7 mouse cellular contexts compared by ENCODE assay signal in the genomic region with DNA sequence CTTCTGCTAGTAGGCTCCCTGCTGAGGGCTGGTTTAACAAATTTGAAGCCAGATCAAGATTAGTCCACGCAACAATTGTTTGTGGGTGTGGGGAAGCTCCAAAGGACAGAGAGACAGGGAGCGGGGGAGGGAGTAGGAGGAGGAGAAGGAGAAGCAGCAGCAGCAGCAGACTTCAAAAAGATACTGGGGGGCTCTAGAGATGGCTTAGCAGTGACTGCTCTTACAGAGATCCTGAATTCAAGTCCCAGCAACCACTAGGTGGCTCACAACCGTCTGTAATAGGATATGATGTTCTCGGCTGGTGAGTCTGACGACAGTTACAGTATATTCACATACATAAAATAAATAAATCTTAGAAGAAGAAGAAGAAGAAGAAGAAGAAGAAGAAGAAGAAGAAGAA. TPM values are rescaled to one million over a fixed set of nuclear protein-coding genes. Genes with fewer than 3 reads are reported as not detected.
DNase-seq lines count a peak whose midpoint lies in the region; ATAC-seq and TF ChIP-seq lines count a peak whose summit lies in the region.

No protein-coding gene starts in this region.

- WGBS in kidney, embryonic 15.5 days: 10% methylated on average over 5 of the region's 5 CpGs
- WGBS in kidney, postnatal 0 days: 12% methylated on average over 5 of the region's 5 CpGs
- WGBS in midbrain, embryonic 14.5 days: 0% methylated on average over 5 of the region's 5 CpGs

- H3K4me1 ChIP-seq in kidney, embryonic 15.5 days: peaks cover 11% of the 10 kb centered on the region
- peaks cover 26% of the 10 kb centered on the region for H3K4me1 ChIP-seq in G1E (ENCODE audit: insufficient read depth, low read depth, low read length)
- peaks cover 5% of the 10 kb centered on the region for H3K4me1 ChIP-seq in kidney, postnatal 0 days (replicated peaks; ENCODE audit: insufficient read depth, low read length)
- peaks cover 10% of the 10 kb centered on the region for H3K4me1 ChIP-seq in midbrain, embryonic 14.5 days (ENCODE audit: control insufficient read depth, insufficient read depth, low read length)

- H3K4me2 ChIP-seq in kidney, embryonic 15.5 days: no peak overlapping the region
- H3K4me2 ChIP-seq in kidney, postnatal 0 days (ENCODE audit: low read length): no peak overlapping the region
- H3K4me2 ChIP-seq in midbrain, embryonic 14.5 days (ENCODE audit: low read length): no peak overlapping the region

- peaks cover 3% of the 10 kb centered on the region; the same call in 1 of the 2 replicates for H3K36me3 ChIP-seq in kidney, embryonic 15.5 days
- peaks cover 20% of the 10 kb centered on the region for H3K36me3 ChIP-seq in G1E (replicated peaks)
- H3K36me3 ChIP-seq in kidney, postnatal 0 days (ENCODE audit: insufficient read depth, low read length): no peaks in the 10 kb centered on the region
- peaks cover under 1% of the 10 kb centered on the region for H3K36me3 ChIP-seq in midbrain, embryonic 14.5 days (ENCODE audit: control insufficient read depth, insufficient read depth, low read length)

- peak; percentile 46 for DNase-seq in kidney, adult 18-20 months
- DNase-seq in G1E (ENCODE audit: low spot score): no peak
- peak; percentile 51 for DNase-seq in adrenal gland, postnatal 10 days
- DNase-seq in kidney, postnatal 0 days (ENCODE audit: low spot score): peak; percentile 75
- DNase-seq in midbrain, embryonic 14.5 days: peak; percentile 84
- peak; percentile 71 for DNase-seq in thymus, postnatal 14 days

- ATAC-seq in kidney, embryonic 15.5 days (replicated peaks; ENCODE audit: low FRiP score): no peak
- ATAC-seq in G1E (ENCODE audit: extremely low read depth, insufficient number of reproducible peaks, low FRiP score, poor library complexity, severe bottlenecking): no peak
- no peak for ATAC-seq in kidney, postnatal 0 days (replicated peaks; ENCODE audit: low FRiP score, low read depth)
- ATAC-seq in midbrain, embryonic 14.5 days (ENCODE audit: low FRiP score, low TSS enrichment): no peak

- H3K9ac ChIP-seq in kidney, embryonic 15.5 days: no peak overlapping the region
- no peak overlapping the region for H3K9ac ChIP-seq in kidney, postnatal 0 days (ENCODE audit: low read depth, low read length)
- no peak overlapping the region for H3K9ac ChIP-seq in midbrain, embryonic 14.5 days (replicated peaks; ENCODE audit: low read length)

- no peaks in the 10 kb centered on the region for H3K9me3 ChIP-seq in kidney, embryonic 15.5 days (replicated peaks)
- H3K9me3 ChIP-seq in G1E (replicated peaks): no peaks in the 10 kb centered on the region
- H3K9me3 ChIP-seq in kidney, postnatal 0 days (replicated peaks; ENCODE audit: low read length): no peaks in the 10 kb centered on the region
- H3K9me3 ChIP-seq in midbrain, embryonic 14.5 days (ENCODE audit: control insufficient read depth, low read length): no peaks in the 10 kb centered on the region

- H3K4me3 ChIP-seq in kidney, embryonic 15.5 days (replicated peaks): no peak overlapping the region
- H3K4me3 ChIP-seq in G1E (ENCODE audit: low read depth, low read length): no peak overlapping the region
- H3K4me3 ChIP-seq in kidney, postnatal 0 days (replicated peaks; ENCODE audit: low read depth, low read length): no peak overlapping the region
- H3K4me3 ChIP-seq in midbrain, embryonic 14.5 days (replicated peaks; ENCODE audit: low read depth, low read length): no peak overlapping the region

- no peak overlapping the region for H3K27ac ChIP-seq in kidney, embryonic 15.5 days
- no peak overlapping the region for H3K27ac ChIP-seq in kidney, postnatal 0 days
- H3K27ac ChIP-seq in midbrain, embryonic 14.5 days (replicated peaks; ENCODE audit: low read depth, low read length): no peak overlapping the region

- TF ChIP-seq CTCF in G1E (IDR thresholded peaks at IDR 0.05; ENCODE audit: low read depth, low read length): 0 out of 2 replicates have a peak, but pooled peaks have one; percentile 12
- peak; percentile 66 for TF ChIP-seq CTCF in kidney, postnatal 0 days (IDR thresholded peaks at IDR 0.05; ENCODE audit: low read depth)

- H3K27me3 ChIP-seq in kidney, embryonic 15.5 days: peaks cover 3% of the 10 kb centered on the region; the same call in 1 of the 2 replicates
- H3K27me3 ChIP-seq in G1E (ENCODE audit: insufficient read depth, low read length): peaks cover 2% of the 10 kb centered on the region; the same call in 1 of the 2 replicates
- no peaks in the 10 kb centered on the region for H3K27me3 ChIP-seq in kidney, postnatal 0 days (ENCODE audit: insufficient read depth, low read length)
- H3K27me3 ChIP-seq in midbrain, embryonic 14.5 days (ENCODE audit: control insufficient read depth, insufficient read depth, low read length): peaks cover 1% of the 10 kb centered on the region; the same call in 1 of the 2 replicates

RNA-seq across cellular contexts. Expression of a gene that starts 3.0 kb away (rescaled TPM):
- 44.8 and 51.2 TPM in 2 replicates for polyA plus RNA-seq in kidney, embryonic 15.5 days (2015; fragmentation: Nextera tagmentation; extraction: Ambion mirVana)
- total RNA-seq in G1E (2014; fragmentation: Nextera tagmentation) (102 and 105 TPM in 2 replicates), G1E (2017) (156 and 179 TPM in 2 replicates)
- polyA plus RNA-seq in G1E (2012): 230 and 314 TPM in 2 replicates
- 10 to 100 TPM; 30.0 to 32.8 TPM for total RNA-seq in adrenal gland, postnatal 10 days (2021)
- polyA plus RNA-seq in kidney, postnatal 0 days (2015; fragmentation: Nextera tagmentation; extraction: Ambion mirVana): 49.5 and 57.5 TPM in 2 replicates
- 66.4 and 70.8 TPM in 2 replicates for polyA plus RNA-seq in midbrain, embryonic 14.5 days (2014; fragmentation: Nextera tagmentation; extraction: Ambion mirVana)

RNA-seq across cellular contexts. Expression of a gene that starts 30.5 kb away (rescaled TPM):
- polyA plus RNA-seq in kidney, embryonic 15.5 days (2015; fragmentation: Nextera tagmentation; extraction: Ambion mirVana): 49.4 and 51.1 TPM in 2 replicates
- 176 and 189 TPM in 2 replicates for total RNA-seq in G1E (2014; fragmentation: Nextera tagmentation)
- 64.7 and 66.5 TPM in 2 replicates for total RNA-seq in G1E (2017)
- polyA plus RNA-seq in G1E (2012): 9.8 and 11.9 TPM in 2 replicates
- total RNA-seq in adrenal gland, postnatal 10 days (2021): 10 to 100 TPM; 24.5 to 24.7 TPM
- 39.7 and 41.0 TPM in 2 replicates for polyA plus RNA-seq in kidney, postnatal 0 days (2015; fragmentation: Nextera tagmentation; extraction: Ambion mirVana)
- polyA plus RNA-seq in midbrain, embryonic 14.5 days (2014; fragmentation: Nextera tagmentation; extraction: Ambion mirVana): 64.6 and 70.9 TPM in 2 replicates

RNA-seq across cellular contexts. Expression of a gene that starts 30.6 kb away (rescaled TPM):
- polyA plus RNA-seq in kidney, embryonic 15.5 days (2015; fragmentation: Nextera tagmentation; extraction: Ambion mirVana): 265 and 285 TPM in 2 replicates
- total RNA-seq in G1E (2014; fragmentation: Nextera tagmentation) (69.1 and 72.5 TPM in 2 replicates), G1E (2017) (194 and 265 TPM in 2 replicates)
- polyA plus RNA-seq in G1E (2012): 11.7 and 59.3 TPM in 2 replicates
- total RNA-seq in adrenal gland, postnatal 10 days (2021): 100 to 1,000 TPM; 171 to 174 TPM
- 296 and 318 TPM in 2 replicates for polyA plus RNA-seq in kidney, postnatal 0 days (2015; fragmentation: Nextera tagmentation; extraction: Ambion mirVana)
- 255 and 268 TPM in 2 replicates for polyA plus RNA-seq in midbrain, embryonic 14.5 days (2014; fragmentation: Nextera tagmentation; extraction: Ambion mirVana)

RNA-seq across cellular contexts. Expression of a gene that starts 34.0 kb away (rescaled TPM):
- 2.0 and 2.9 TPM in 2 replicates for polyA plus RNA-seq in kidney, embryonic 15.5 days (2015; fragmentation: Nextera tagmentation; extraction: Ambion mirVana)
- total RNA-seq in G1E (2014; fragmentation: Nextera tagmentation) (9.2 and 16.0 TPM in 2 replicates), G1E (2017) (3.2 and 5.4 TPM in 2 replicates)
- polyA plus RNA-seq in G1E (2012): 1.1 TPM in 2 replicates
- total RNA-seq in adrenal gland, postnatal 10 days (2021): 1 to 10 TPM; 6.8 to 9.0 TPM
- 1.8 and 1.9 TPM in 2 replicates for polyA plus RNA-seq in kidney, postnatal 0 days (2015; fragmentation: Nextera tagmentation; extraction: Ambion mirVana)
- polyA plus RNA-seq in midbrain, embryonic 14.5 days (2014; fragmentation: Nextera tagmentation; extraction: Ambion mirVana): 0.93 and 0.96 TPM in 2 replicates
